ENCODE assay signal across 24 mouse cellular contexts in genomic region chr9:18276844-18277243, GRCm38 (mm10).
"Had no signal": no experiment of that assay in that cellular context is flagged by ENCODE, and none has a peak within 500 bp of the region (broad histone marks: within the 10 kb centered on the region; RNA-seq: fewer than 3 reads in every experiment).

No protein-coding gene starts in this region.

- H3K27ac ChIP-seq: embryonic facial prominence, embryonic 10.5 days; embryonic facial prominence, embryonic 12.5 days; embryonic facial prominence, embryonic 13.5 days; embryonic facial prominence, embryonic 15.5 days; forebrain, embryonic 10.5 days; forebrain, embryonic 12.5 days; forebrain, embryonic 13.5 days; forebrain, embryonic 15.5 days; gastrocnemius, adult 2 months; heart, adult 2 months had no signal

- DNase-seq: cerebellum, adult 8-10 months; cerebellum, adult 9-10 months; cerebellum, adult 9-11 months; cerebellum, postnatal 14 days; cerebellum, postnatal 25 days; cerebellum, postnatal 36 days; gastrocnemius, adult 2 months; gastrocnemius, postnatal 10 days; gastrocnemius, postnatal 14 days; gastrocnemius, postnatal 25 days; gastrocnemius, postnatal 36 days; heart, adult 11 months; heart, adult 18-20 months; heart, adult 2 months had no signal

- H3K4me2 ChIP-seq: embryonic facial prominence, embryonic 12.5 days; embryonic facial prominence, embryonic 13.5 days; embryonic facial prominence, embryonic 15.5 days; forebrain, embryonic 12.5 days; forebrain, embryonic 13.5 days; forebrain, embryonic 15.5 days had no signal

- H3K9ac ChIP-seq: embryonic facial prominence, embryonic 12.5 days; embryonic facial prominence, embryonic 13.5 days; embryonic facial prominence, embryonic 15.5 days; forebrain, embryonic 12.5 days; forebrain, embryonic 13.5 days; forebrain, embryonic 15.5 days; forebrain, postnatal 0 days had no signal

- H3K36me3 ChIP-seq: embryonic facial prominence, embryonic 10.5 days; embryonic facial prominence, embryonic 12.5 days; embryonic facial prominence, embryonic 13.5 days; embryonic facial prominence, embryonic 15.5 days; forebrain, embryonic 10.5 days; forebrain, embryonic 12.5 days; forebrain, embryonic 15.5 days had no signal

- H3K27me3 ChIP-seq: embryonic facial prominence, embryonic 12.5 days; embryonic facial prominence, embryonic 15.5 days; forebrain, embryonic 12.5 days; forebrain, embryonic 13.5 days; forebrain, embryonic 15.5 days had no signal

- H3K4me1 ChIP-seq: embryonic facial prominence, embryonic 10.5 days; embryonic facial prominence, embryonic 12.5 days; embryonic facial prominence, embryonic 13.5 days; embryonic facial prominence, embryonic 15.5 days; forebrain, embryonic 10.5 days; forebrain, embryonic 12.5 days; forebrain, embryonic 13.5 days; forebrain, embryonic 15.5 days had no signal

- H3K9me3 ChIP-seq: embryonic facial prominence, embryonic 10.5 days; embryonic facial prominence, embryonic 12.5 days; embryonic facial prominence, embryonic 13.5 days; embryonic facial prominence, embryonic 15.5 days; forebrain, embryonic 10.5 days; forebrain, embryonic 12.5 days; forebrain, embryonic 13.5 days; forebrain, embryonic 15.5 days had no signal

- H3K4me3 ChIP-seq: embryonic facial prominence, embryonic 10.5 days; embryonic facial prominence, embryonic 12.5 days; embryonic facial prominence, embryonic 13.5 days; embryonic facial prominence, embryonic 15.5 days; erythroblast, embryonic 14.5 days; forebrain, embryonic 10.5 days; forebrain, embryonic 12.5 days; forebrain, embryonic 13.5 days; forebrain, embryonic 15.5 days; gastrocnemius, adult 2 months; heart, adult 2 months had no signal
